Mouse (Mus musculus) subcutaneous adipose tissue, adult 2 months (tissue): ENCODE data around the gene Rbak. TPM values are rescaled to one million over a fixed set of nuclear protein-coding genes. Genes with fewer than 3 reads are reported as not detected.

Experiments
- polyA plus RNA-seq: library from polyadenylated mRNA; depleted of rRNA; stranded (reverse); fragments of >200 nt; gene quantifications from 2 replicates; pipeline ENCODE4 v1.2.3, GENCODE M21; 2012; ENCODE audit warnings: low replicate concordance; rRNA removed

Rbak gene
- 5.1 and 9.4 TPM in 2 replicates for polyA plus RNA-seq

DNA sequence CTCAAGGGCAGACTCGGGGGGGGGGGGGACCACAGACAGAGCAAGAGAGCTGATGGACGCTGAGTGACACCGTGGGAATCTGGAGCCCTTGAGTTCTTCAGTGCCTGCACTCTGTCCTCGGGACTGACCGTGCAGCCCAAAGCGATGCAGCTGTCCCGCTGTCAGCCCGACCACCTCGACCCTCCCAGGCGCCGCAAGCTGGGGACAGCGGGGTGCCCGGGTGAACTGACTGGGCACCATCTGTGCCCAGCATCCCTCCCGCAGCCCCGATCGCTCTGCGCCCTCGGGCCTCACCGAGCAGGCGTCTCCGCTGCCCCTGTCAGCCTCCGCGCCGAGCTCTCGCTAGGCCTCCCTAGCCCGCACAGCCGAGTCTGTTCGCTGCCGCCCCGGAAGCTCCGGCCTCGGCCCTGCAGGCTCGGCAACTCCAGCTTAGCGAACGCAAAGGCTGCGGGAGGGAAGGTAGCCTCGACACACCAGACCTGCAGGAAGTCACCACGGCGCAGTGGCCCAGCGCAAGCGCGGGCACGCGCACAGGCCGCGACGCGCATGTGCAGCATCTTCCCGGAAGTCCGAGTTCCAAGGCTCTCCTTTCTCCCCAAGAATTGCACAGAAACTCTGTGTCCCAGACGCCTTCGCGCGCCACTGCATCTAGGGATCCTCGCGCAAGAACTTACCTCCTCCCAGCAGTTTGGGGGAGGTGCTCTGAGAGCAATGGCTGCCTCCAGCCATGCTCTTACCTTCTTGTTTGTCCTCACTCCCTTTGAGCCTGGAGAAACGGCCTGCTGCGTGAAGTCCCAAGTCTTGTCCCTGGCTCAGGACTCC, at the start of gene Rbak, which contains the start of gene Spdye4b:
Gene Rbak, minus strand, starts transcription at position 521 of the 822 bp plus-strand sequence.
Gene Spdye4b, plus strand, starts transcription at position 763 of the 822 bp plus-strand sequence.

DNA sequence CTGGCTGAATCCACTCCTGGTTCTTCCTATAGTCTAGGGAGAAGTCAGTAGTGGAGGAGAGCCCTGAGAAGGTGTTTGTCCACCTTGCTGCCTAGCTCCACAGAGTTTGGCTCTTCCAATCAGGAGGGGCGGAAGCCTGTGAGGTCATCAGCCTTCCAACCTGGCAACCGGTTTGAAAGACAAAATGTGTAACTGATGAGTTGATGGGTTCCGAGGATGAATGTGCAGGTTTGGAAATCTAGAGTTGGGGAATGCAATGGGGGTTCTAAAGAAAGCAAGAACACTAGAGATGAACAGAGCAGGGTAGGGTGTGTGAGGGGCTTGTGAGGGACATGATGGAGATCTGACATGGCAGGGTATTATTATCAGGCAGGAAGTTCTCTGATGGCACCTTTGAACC, 46.2 kb upstream of the Rbak start, which contains the start of gene Spdye4a:
Gene Spdye4a, minus strand, starts transcription at position 101 of the 400 bp plus-strand sequence.

DNA sequence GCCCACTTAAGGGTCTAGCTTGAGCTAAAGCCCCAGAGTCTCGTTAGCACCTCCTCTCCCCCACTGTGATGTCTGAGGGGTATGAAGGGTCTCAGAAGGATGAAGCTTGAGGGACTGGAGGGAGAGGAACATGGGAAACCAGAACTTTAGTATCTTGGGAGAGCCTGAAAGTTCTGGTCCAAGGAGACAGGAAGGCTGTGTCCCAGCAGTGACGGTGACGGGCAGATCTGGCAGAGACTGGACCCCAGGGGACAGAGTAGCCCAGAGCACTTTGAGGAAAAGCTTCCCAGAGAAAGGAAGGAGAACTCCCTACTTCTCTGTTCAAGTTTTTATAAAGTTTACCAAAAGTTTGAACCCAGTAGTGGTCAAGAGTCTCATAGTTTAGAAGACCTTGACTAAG, 33.1 kb downstream of the Rbak start, which contains the start of gene Olfr718-ps1:
Gene Olfr718-ps1, minus strand, starts transcription at position 101 of the 400 bp plus-strand sequence.

Other genes starting within 250 kb of the Rbak start
- 159 and 162 TPM in 2 replicates for gene Fscn1, start 220.4 kb downstream of the Rbak start, polyA plus RNA-seq
- 25.3 and 33.4 TPM in 2 replicates for gene Rnf216, start 67.8 kb downstream of the Rbak start, polyA plus RNA-seq
- gene Olfr718-ps1, start 33.2 kb downstream of the Rbak start, polyA plus RNA-seq = not detected in 2 replicates
- gene Spdye4b, start 242 bp upstream of the Rbak start, polyA plus RNA-seq = not detected in 2 replicates
- not detected in 2 replicates for gene Spdye4a, start 46.1 kb upstream of the Rbak start, polyA plus RNA-seq
- gene Zfp12, start 54.4 kb upstream of the Rbak start, polyA plus RNA-seq = 10.4 and 20.8 TPM in 2 replicates
- 3.6 and 11.8 TPM in 2 replicates for gene Zfp316, start 89.2 kb upstream of the Rbak start, polyA plus RNA-seq
- 0.82 and 4.1 TPM in 2 replicates for gene Zfp853, start 112.8 kb upstream of the Rbak start, polyA plus RNA-seq
- gene E130309D02Rik, start 134.6 kb upstream of the Rbak start, polyA plus RNA-seq = 16.0 and 19.9 TPM in 2 replicates
- 97.5 and 118 TPM in 2 replicates for gene Zdhhc4, start 148.5 kb upstream of the Rbak start, polyA plus RNA-seq
- 0.13 TPM in 1 of 2 replicates, not detected in the other for gene Grid2ip, start 176.6 kb upstream of the Rbak start, polyA plus RNA-seq
- 90.4 and 210 TPM in 2 replicates for gene Kdelr2, start 223.1 kb upstream of the Rbak start, polyA plus RNA-seq